Mouse (Mus musculus) olfactory bulb, adult 2 months (tissue): ENCODE results near the gene Adarb1. TPM values are rescaled to one million over a fixed set of nuclear protein-coding genes. Genes with fewer than 3 reads are reported as not detected.

Experiments
- H3K27ac ChIP-seq: fragments of 200-500 bp; 2 replicates; pipeline ENCODE4 v1.5.1; 2012; ENCODE audit warnings: low read depth, low read length; ENCODE audit not compliant: insufficient read depth
- H3K4me1 ChIP-seq: fragments of 200-500 bp; 2 replicates; pipeline ENCODE4 v1.6.1; 2012; ENCODE audit warnings: low read length; ENCODE audit not compliant: control insufficient read depth, insufficient read depth
- H3K4me3 ChIP-seq: fragments of 200-500 bp; 2 replicates; pipeline ENCODE4 v1.5.1; 2012; ENCODE audit warnings: mild to moderate bottlenecking, low read depth, low read length, moderate library complexity; ENCODE audit not compliant: insufficient read depth
- CTCF ChIP-seq: fragments of 200-500 bp; IDR thresholded peaks from 2 replicates; pipeline ENCODE4 v1.5.1; 2012; ENCODE audit warnings: low read depth, mild to moderate bottlenecking, low read length, moderate library complexity; ENCODE audit not compliant: insufficient read depth
- POLR2A ChIP-seq: fragments of 200-500 bp; IDR thresholded peaks from 2 replicates; pipeline ENCODE4 v1.6.1; 2012; ENCODE audit warnings: mild to moderate bottlenecking, low read depth, low read length, moderate library complexity; ENCODE audit not compliant: insufficient read depth
- WGBS: fragments of 180-500 bp; shearing (Covaris S2); methylation state at CpG from one replicate; pipeline ENCODE4 v1.1.7; 2018; 5-methylcytosine and 5-hydroxymethylcytosine counted together
- polyA plus RNA-seq: library from polyadenylated mRNA; stranded (reverse); fragments of >200 nt; gene quantifications from 2 replicates; pipeline ENCODE4 v1.2.4, GENCODE M21; 2012; ENCODE audit warnings: low replicate concordance; ENCODE audit not compliant: missing spikeins, insufficient read depth, insufficient read length

The Adarb1 gene
- polyA plus RNA-seq, 1 experiment = not detected

DNA sequence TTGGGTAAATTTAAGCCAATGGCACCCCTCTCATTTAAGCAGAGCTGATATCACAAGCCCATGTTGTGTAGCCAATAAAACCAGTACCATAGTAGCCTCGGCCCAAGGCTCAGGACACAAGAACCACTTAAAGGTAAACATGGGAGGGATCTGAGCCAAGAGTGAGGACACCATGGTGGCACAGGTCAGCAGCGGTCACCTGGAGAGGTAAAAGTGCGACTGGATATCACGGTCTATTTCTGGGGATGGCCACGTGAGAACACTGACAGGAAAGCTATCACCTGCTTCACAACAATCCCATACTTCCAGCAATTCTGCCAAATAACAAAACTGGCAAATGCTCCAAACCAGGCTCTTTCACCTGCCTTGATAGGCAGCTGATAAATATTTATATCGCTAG is 17.0 kb downstream of the Adarb1 start:
- WGBS = 93% methylated on average over 6 of the region's 6 CpGs
- TF ChIP-seq CTCF (no peak), POLR2A (no peak)
- Histone ChIP-seq H3K27ac (no peak overlapping the region), H3K4me1 (peaks cover 27% of the 10 kb centered on the region), H3K4me3 (no peak overlapping the region)

DNA sequence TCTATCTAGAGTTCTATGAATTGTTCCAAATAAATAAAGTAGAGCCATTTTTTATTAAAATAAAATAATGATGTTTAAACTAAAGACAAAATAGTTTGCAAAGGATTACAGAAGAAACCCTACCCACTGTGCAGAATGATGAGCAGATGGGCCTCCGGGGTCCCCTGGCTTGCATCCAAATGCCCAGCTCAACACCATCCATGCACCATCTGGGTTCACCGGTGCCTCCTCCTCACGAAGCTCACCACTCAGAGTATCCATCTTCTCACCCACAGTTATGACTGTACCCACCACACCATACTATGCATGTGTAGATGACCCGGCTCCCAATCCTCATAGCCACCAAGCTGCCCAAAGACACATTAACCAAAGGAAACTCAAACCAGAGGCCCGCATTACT is 18.1 kb downstream of the Adarb1 start:
- Histone ChIP-seq H3K4me1 (peaks cover 25% of the 10 kb centered on the region), H3K27ac (no peak overlapping the region), H3K4me3 (no peak overlapping the region)
- WGBS = 80% methylated on average over 5 of the region's 5 CpGs
- TF ChIP-seq POLR2A (no peak), CTCF (no peak)

DNA sequence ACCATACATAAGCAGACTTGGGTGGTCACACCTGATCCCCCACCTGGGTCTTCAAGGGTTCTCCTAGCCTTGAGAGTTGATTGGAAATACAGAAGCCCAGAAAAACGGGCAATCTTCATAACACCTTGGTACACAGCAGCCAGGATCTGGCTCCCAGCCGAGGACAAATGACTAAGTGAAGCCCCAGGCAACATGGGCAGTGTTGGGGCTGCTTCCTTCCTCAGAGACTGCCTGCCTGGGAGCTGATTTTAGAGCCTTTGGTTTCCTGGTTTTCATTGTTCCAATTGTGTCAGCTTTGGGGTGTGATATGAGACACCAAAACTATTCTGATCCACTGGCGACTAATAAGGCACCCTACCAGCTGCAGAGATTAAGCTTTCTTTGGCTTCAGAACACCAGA is 20.0 kb downstream of the Adarb1 start:
- WGBS = 21% methylated on average over 3 of the region's 3 CpGs
- Histone ChIP-seq H3K4me1 (peaks cover 20% of the 10 kb centered on the region), H3K4me3 (no peak overlapping the region), H3K27ac (peak overlapping the region; percentile 8; the same call in 1 of the 2 replicates)
- TF ChIP-seq POLR2A (no peak), CTCF (no peak)

DNA sequence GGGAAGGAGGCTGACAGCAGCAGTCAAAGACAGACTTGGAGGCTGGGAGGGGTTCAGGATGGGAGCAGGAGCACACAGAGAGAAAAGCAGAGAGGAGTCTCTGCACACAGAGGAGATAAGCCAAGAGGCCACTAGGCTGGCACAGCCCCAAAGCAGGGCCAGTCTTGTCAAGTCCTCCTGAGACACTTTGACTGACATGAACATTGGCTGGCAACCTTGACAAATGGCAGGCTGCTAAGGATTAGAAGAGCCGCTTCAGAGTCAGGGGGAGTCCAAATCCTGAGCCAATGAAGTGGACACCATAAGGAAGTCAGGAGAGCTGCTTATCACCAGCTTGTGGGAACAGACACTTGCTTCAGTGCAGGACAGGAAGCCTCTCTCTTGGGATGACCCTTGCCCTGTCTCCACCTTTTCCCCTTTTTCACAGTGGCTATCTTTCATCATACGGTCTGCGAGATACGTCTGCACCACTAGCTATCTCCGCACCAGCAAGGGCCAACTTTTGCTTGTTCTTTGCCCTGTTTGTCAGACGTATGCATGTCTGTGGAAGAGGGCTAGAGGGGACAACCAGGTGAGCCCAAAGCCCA is 20.9 kb downstream of the Adarb1 start:
- Histone ChIP-seq H3K4me3 (no peak overlapping the region), H3K4me1 (peaks cover 19% of the 10 kb centered on the region), H3K27ac (no peak overlapping the region)
- WGBS = 92% methylated on average over 6 of the region's 6 CpGs
- TF ChIP-seq CTCF (no peak), POLR2A (no peak)

DNA sequence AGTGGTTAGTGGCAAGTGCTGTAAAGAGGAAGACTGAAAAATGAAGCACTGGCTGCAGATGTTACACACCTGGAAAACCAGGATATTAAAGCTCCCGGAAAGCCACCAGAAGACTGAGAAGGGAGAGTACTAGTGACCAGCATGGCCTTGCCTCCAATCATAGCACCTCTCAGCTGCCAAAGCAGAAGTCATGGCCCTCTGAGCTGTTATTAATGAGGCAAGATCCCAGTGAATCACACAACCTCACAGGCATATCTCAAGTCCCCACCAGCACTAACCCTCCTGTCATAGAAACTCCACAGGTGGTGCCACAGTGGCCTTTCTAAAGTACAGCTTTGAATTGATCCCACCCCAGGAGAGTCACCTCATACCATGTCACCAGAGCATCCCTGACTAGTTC is 22.1 kb downstream of the Adarb1 start:
- 100% methylated on average over 1 of the region's 1 CpGs for WGBS
- TF ChIP-seq POLR2A (no peak), CTCF (no peak)
- Histone ChIP-seq H3K4me3 (no peak overlapping the region), H3K27ac (no peak overlapping the region), H3K4me1 (peaks cover 18% of the 10 kb centered on the region)

DNA sequence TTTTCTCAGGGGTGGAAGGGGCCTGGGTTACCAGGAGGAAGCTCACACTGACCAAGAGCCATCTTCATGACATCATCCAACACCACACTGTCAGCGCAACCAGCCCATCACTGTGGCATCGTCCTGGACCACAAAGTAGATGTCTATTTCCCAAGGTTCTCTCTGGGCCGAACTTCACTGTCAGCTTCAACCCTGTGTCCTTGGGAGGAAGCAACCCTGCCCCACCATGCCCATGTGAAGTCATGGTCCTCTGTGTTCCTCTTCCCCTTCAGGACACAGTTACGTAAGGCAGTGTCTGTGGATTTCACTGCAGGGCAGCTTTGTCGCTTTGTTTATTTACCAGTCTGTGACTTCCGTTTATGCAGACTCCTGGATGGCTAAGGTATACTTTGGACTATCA is 27.0 kb downstream of the Adarb1 start:
- no peak for TF ChIP-seq POLR2A
- TF ChIP-seq CTCF = no peak
- H3K27ac ChIP-seq = no peak overlapping the region
- 83% methylated on average over 6 of the region's 6 CpGs for WGBS

DNA sequence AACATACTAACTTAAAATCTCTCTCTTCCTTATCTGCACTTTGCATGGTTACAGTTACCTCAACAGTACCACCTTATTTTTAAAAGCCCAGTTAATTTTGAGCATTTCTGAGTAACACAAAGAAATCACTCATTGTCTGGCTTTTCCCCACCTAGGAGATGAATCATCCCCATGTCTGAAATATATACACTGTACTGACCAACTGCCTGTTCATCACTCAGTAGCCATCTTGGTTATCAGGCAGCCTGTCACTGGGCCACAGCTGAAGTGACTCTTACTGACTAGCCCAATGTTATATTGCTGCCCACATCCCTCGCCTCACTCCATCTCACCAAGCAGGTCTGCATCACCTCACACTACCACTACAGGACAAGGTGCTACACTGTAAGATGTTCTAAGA is 30.5 kb downstream of the Adarb1 start:
- TF ChIP-seq POLR2A (no peak), CTCF (no peak)
- Histone ChIP-seq H3K4me3 (no peak overlapping the region), H3K27ac (no peak overlapping the region), H3K4me1 (peaks cover 10% of the 10 kb centered on the region; the same call in 1 of the 2 replicates)
- 100% methylated on average over 1 of the region's 1 CpGs for WGBS

More for the DNA sequence above, 27.0 kb downstream of the Adarb1 start:
- Histone ChIP-seq H3K4me1 (peaks cover 3% of the 10 kb centered on the region; the same call in 1 of the 2 replicates), H3K4me3 (no peak overlapping the region)

DNA sequence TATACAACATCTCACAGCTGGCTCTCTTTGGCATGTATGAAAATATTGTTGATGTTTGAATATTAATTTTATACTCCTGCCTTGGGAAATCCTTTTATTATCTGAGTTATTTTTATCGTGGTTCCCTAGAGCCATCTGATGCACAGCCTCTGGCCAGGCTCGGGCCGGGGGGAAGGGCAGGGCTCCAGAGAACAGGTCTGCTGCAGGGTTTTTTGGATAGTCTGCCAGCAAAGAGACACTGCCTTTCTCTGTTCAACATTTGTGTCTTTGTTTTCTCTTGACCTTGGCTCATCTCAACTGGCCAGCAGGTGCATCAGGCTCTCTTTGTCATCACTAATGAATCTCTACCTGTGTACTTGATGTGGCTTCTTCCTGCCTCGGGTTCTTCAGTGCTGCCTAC is 32.3 kb downstream of the Adarb1 start:
- Histone ChIP-seq H3K4me1 (peaks cover 7% of the 10 kb centered on the region; the same call in 1 of the 2 replicates), H3K27ac (no peak overlapping the region), H3K4me3 (no peak overlapping the region)
- TF ChIP-seq POLR2A (no peak), CTCF (no peak)
- 75% methylated on average over 4 of the region's 4 CpGs for WGBS

DNA sequence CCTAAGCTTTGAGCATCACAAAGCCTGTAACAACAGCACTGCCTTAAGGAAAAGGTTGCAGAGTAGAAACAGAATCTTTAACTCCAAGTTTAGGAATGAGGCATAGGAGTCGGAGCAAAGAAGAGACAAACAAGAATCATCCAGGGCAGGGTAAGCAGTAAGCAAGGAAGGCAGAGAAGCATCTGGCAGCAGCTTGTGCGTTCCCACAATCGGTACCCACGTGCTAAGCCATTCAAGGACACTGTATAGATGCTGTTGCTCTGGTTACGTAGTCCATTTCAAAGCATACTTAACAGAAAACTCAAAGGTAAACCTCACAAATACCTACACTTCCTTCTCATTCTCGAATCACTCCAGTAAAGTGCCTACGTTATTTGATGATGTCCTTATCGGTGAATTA is 35.0 kb downstream of the Adarb1 start:
- Histone ChIP-seq H3K4me3 (no peak overlapping the region), H3K27ac (peak overlapping the region; percentile 10; the same call in 1 of the 2 replicates), H3K4me1 (peaks cover 7% of the 10 kb centered on the region)
- WGBS = 21% methylated on average over 8 of the region's 8 CpGs
- TF ChIP-seq POLR2A = no peak
- TF ChIP-seq CTCF = no peak
